Mouse (Mus musculus): ENCODE measurements at regions not wholly inside any gene's neighbourhood (a gene's known extent, or its start where the extent isn't known, plus 50 kb on each side); places are given as distances from the start of the nearest gene placed in this dataset.
A peak's percentile ranks its signal among the peaks of the same experiment; 100 is the strongest.

DNA sequence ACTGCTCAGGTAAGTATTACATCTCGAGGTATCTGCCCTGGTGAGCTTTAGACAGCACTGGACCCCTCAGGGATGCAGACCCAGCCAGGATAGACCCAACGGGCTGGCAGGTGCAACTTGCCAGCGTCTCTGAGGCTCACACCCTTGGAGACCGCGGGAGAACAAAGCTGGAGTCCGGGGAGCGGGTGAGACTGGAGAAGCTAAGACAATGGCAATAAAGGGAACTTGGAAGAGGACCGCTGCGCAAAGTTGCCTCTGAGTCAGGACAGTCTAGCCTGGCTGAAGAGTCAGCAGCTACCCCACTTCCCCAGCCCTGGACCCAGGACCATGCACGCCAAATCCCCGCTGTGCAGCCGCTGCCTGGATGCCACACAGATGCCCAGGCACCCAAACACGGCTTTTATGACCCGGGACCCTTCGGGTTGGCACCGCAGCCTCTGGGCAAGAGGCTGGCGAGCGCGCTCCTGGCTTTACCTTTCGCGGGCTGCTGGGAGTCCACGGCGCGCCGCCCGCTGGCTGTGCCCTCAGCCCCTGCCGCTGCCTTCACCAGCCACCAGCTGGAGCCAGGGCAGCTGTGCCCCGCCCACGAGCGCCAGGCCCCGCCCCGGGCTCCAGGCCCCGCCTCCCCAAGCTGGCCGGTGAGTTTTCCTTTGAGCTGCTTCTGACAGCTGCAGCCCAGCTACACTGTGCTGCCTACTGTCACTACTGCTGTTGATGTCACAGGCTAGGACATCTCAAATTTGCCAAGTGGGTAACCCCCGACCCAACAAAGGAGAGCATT is 353.6 kb upstream of the Rarb start:
- H3K27me3 ChIP-seq (ENCODE audit: control insufficient read depth, insufficient read depth, low read length): no peaks in the 10 kb centered on the region
- H3K4me3 ChIP-seq (ENCODE audit: control insufficient read depth, insufficient read depth, low read length): 0 out of 2 replicates have a peak overlapping the region, but pooled peaks have one; percentile 4
- no peaks in the 10 kb centered on the region for H3K4me1 ChIP-seq (replicated peaks; ENCODE audit: control insufficient read depth, insufficient read depth, low read length)
- peak; percentile 24 for DNase-seq
- H3K36me3 ChIP-seq (ENCODE audit: control insufficient read depth, insufficient read depth, low read length): no peaks in the 10 kb centered on the region
- TF ChIP-seq CTCF (IDR thresholded peaks at IDR 0.05; ENCODE audit: borderline replicate concordance, control insufficient read depth, extremely low read depth, insufficient read depth, low read length, poor library complexity) (no peak), POLR2A (IDR thresholded peaks at IDR 0.05; ENCODE audit: control insufficient read depth, extremely low read depth, insufficient read depth, low read length, poor library complexity) (no peak)
- H3K27ac ChIP-seq (ENCODE audit: control insufficient read depth, insufficient read depth, low read length): no peak overlapping the region
- 3% methylated on average over 35 of the region's 35 CpGs for WGBS

- no peak for DNase-seq
- H3K27me3 ChIP-seq (ENCODE audit: control insufficient read depth, insufficient read depth, low read length): no peaks in the 10 kb centered on the region
- H3K36me3 ChIP-seq (ENCODE audit: control insufficient read depth, insufficient read depth, low read length): no peaks in the 10 kb centered on the region
- no peak overlapping the region for H3K27ac ChIP-seq (ENCODE audit: control insufficient read depth, insufficient read depth, low read length)
- 56% methylated on average over 5 of the region's 5 CpGs for WGBS
- TF ChIP-seq POLR2A (IDR thresholded peaks at IDR 0.05; ENCODE audit: control insufficient read depth, extremely low read depth, insufficient read depth, low read length, poor library complexity) (no peak), CTCF (IDR thresholded peaks at IDR 0.05; ENCODE audit: borderline replicate concordance, control insufficient read depth, extremely low read depth, insufficient read depth, low read length, poor library complexity) (no peak)
- no peaks in the 10 kb centered on the region for H3K4me1 ChIP-seq (replicated peaks; ENCODE audit: control insufficient read depth, insufficient read depth, low read length)
- H3K4me3 ChIP-seq (ENCODE audit: control insufficient read depth, insufficient read depth, low read length): no peak overlapping the region
Measured at GRCm38 (mm10) chr14:17171896-17172295, 352.9 kb upstream of the Rarb start.

GRCm38 (mm10) chr14:17158324-17158723 is 339.4 kb upstream of the Rarb start:
- WGBS: 88% methylated on average over 4 of the region's 4 CpGs
- DNase-seq: no peak
- H3K27me3 ChIP-seq (ENCODE audit: control insufficient read depth, insufficient read depth, low read length): no peaks in the 10 kb centered on the region
- TF ChIP-seq POLR2A (IDR thresholded peaks at IDR 0.05; ENCODE audit: control insufficient read depth, extremely low read depth, insufficient read depth, low read length, poor library complexity) (no peak), CTCF (IDR thresholded peaks at IDR 0.05; ENCODE audit: borderline replicate concordance, control insufficient read depth, extremely low read depth, insufficient read depth, low read length, poor library complexity) (no peak)
- H3K4me3 ChIP-seq (ENCODE audit: control insufficient read depth, insufficient read depth, low read length): no peak overlapping the region
- H3K36me3 ChIP-seq (ENCODE audit: control insufficient read depth, insufficient read depth, low read length): no peaks in the 10 kb centered on the region
- no peaks in the 10 kb centered on the region for H3K4me1 ChIP-seq (replicated peaks; ENCODE audit: control insufficient read depth, insufficient read depth, low read length)
- no peak overlapping the region for H3K27ac ChIP-seq (ENCODE audit: control insufficient read depth, insufficient read depth, low read length)

DNA sequence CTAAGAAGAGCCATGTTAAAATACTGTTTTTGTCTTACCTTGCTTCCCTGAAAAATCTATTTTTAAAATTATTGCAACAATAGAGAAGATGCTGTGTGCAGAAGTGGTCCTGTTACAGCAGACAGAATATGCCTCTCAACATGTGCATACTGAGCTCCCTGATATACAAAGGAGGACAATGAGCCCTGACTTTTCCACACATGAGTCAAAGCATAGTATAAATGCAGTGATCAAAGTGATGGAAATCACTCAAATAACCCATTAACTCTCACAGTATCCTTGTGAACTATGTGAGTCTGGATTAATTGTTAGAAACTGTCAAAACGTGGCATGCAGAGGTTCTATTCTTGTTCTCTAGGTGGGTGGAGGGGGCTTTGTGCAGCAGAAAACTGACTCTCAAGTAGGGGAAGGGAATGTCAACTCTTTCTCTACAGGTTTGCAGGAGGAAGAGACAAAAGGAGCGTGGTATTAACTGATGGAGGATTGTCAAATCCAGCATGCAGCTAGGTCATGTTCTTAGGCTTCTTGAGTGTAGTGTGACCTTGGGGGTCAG is 337.5 kb upstream of the Rarb start:
- Histone ChIP-seq H3K27me3 (ENCODE audit: control insufficient read depth, insufficient read depth, low read length) (no peaks in the 10 kb centered on the region), H3K4me3 (ENCODE audit: control insufficient read depth, insufficient read depth, low read length) (no peak overlapping the region), H3K36me3 (ENCODE audit: control insufficient read depth, insufficient read depth, low read length) (no peaks in the 10 kb centered on the region), H3K4me1 (replicated peaks; ENCODE audit: control insufficient read depth, insufficient read depth, low read length) (no peaks in the 10 kb centered on the region), H3K27ac (ENCODE audit: control insufficient read depth, insufficient read depth, low read length) (no peak overlapping the region)
- WGBS: 81% methylated on average over 2 of the region's 2 CpGs
- DNase-seq: no peak
- TF ChIP-seq CTCF (IDR thresholded peaks at IDR 0.05; ENCODE audit: borderline replicate concordance, control insufficient read depth, extremely low read depth, insufficient read depth, low read length, poor library complexity) (no peak), POLR2A (IDR thresholded peaks at IDR 0.05; ENCODE audit: control insufficient read depth, extremely low read depth, insufficient read depth, low read length, poor library complexity) (no peak)

- no peak overlapping the region for H3K27ac ChIP-seq (ENCODE audit: control insufficient read depth, insufficient read depth, low read length)
- no peak overlapping the region for H3K4me3 ChIP-seq (ENCODE audit: control insufficient read depth, insufficient read depth, low read length)
- no peak for TF ChIP-seq CTCF (IDR thresholded peaks at IDR 0.05; ENCODE audit: borderline replicate concordance, control insufficient read depth, extremely low read depth, insufficient read depth, low read length, poor library complexity)
- no peak for TF ChIP-seq POLR2A (IDR thresholded peaks at IDR 0.05; ENCODE audit: control insufficient read depth, extremely low read depth, insufficient read depth, low read length, poor library complexity)
- no peaks in the 10 kb centered on the region for H3K27me3 ChIP-seq (ENCODE audit: control insufficient read depth, insufficient read depth, low read length)
- H3K36me3 ChIP-seq (ENCODE audit: control insufficient read depth, insufficient read depth, low read length): no peaks in the 10 kb centered on the region
- 90% methylated on average over 1 of the region's 1 CpGs for WGBS
- no peaks in the 10 kb centered on the region for H3K4me1 ChIP-seq (replicated peaks; ENCODE audit: control insufficient read depth, insufficient read depth, low read length)
- DNase-seq: no peak
Measured at GRCm38 (mm10) chr14:17120679-17121078, 301.7 kb upstream of the Rarb start.

DNA sequence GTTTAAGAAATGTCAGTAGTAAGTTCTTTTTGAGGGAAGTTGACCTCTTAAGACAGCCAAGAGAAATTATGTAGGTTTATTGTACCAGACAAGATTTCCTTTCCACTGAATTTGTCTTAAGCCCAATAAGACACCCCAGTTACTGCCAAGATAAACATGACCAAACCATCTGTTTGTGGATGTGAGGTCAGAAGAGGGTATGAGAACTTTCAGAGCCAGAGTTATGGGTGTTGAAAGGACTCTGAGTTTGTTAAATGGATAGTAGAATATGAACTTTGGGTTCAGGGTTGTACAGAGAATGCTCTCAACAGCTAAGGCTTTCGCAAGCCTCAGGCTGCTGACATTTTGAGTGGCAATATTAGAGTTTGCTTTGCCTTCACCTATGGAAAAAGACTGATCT is 287.7 kb upstream of the Rarb start:
- TF ChIP-seq CTCF (IDR thresholded peaks at IDR 0.05; ENCODE audit: borderline replicate concordance, control insufficient read depth, extremely low read depth, insufficient read depth, low read length, poor library complexity): no peak
- TF ChIP-seq POLR2A (IDR thresholded peaks at IDR 0.05; ENCODE audit: control insufficient read depth, extremely low read depth, insufficient read depth, low read length, poor library complexity): no peak
- H3K4me1 ChIP-seq (replicated peaks; ENCODE audit: control insufficient read depth, insufficient read depth, low read length): no peaks in the 10 kb centered on the region
- no peak for DNase-seq
- H3K4me3 ChIP-seq (ENCODE audit: control insufficient read depth, insufficient read depth, low read length): no peak overlapping the region
- no peaks in the 10 kb centered on the region for H3K36me3 ChIP-seq (ENCODE audit: control insufficient read depth, insufficient read depth, low read length)
- no peaks in the 10 kb centered on the region for H3K27me3 ChIP-seq (ENCODE audit: control insufficient read depth, insufficient read depth, low read length)
- WGBS: 95% methylated on average over 1 of the region's 1 CpGs
- H3K27ac ChIP-seq (ENCODE audit: control insufficient read depth, insufficient read depth, low read length): no peak overlapping the region

All from thymus, adult 2 months (tissue).